Mouse (Mus musculus) cortical plate, adult 2 months (tissue): ENCODE measurements around the gene 1700001C19Rik.

Experiments
- CTCF ChIP-seq: fragments of 200-500 bp; IDR thresholded peaks from 2 replicates; pipeline ENCODE4 v1.5.1; 2011; ENCODE audit warnings: mild to moderate bottlenecking, control low read depth, low read length; ENCODE audit not compliant: insufficient read depth; ENCODE audit errors: extremely low read depth
- POLR2A ChIP-seq: fragments of 200-500 bp; IDR thresholded peaks from 2 replicates; pipeline ENCODE4 v1.6.1; 2011; ENCODE audit warnings: mild to moderate bottlenecking, low read length, control low read depth; ENCODE audit not compliant: insufficient read depth; ENCODE audit errors: extremely low read depth

- TF ChIP-seq POLR2A (no peak), CTCF (no peak)
Observed at GRCm38 (mm10) chr17:47446025-47446424, 8.8 kb upstream of the 1700001C19Rik start.
